Mouse (Mus musculus) G1E (cell line): ENCODE results near the gene Ifitm10.

Experiments used
- CTCF ChIP-seq: IDR thresholded peaks from 2 replicates; pipeline ENCODE4 v1.5.1; 2012; ENCODE audit warnings: low read depth, low read length, inconsistent platforms, mixed read lengths
- POLR2AphosphoS5 ChIP-seq: IDR thresholded peaks from 2 replicates; pipeline ENCODE4 v1.6.1; 2012; ENCODE audit warnings: low read depth, low read length, inconsistent platforms; ENCODE audit not compliant: insufficient replicate concordance

- TF ChIP-seq CTCF = no peak
- TF ChIP-seq POLR2AphosphoS5 = no peak
Measured at GRCm38 (mm10) chr7:142398052-142398451, 24.5 kb upstream of the Ifitm10 start.
